Comparison of ENCODE assay signal across 8 mouse cellular contexts in the genomic region with DNA sequence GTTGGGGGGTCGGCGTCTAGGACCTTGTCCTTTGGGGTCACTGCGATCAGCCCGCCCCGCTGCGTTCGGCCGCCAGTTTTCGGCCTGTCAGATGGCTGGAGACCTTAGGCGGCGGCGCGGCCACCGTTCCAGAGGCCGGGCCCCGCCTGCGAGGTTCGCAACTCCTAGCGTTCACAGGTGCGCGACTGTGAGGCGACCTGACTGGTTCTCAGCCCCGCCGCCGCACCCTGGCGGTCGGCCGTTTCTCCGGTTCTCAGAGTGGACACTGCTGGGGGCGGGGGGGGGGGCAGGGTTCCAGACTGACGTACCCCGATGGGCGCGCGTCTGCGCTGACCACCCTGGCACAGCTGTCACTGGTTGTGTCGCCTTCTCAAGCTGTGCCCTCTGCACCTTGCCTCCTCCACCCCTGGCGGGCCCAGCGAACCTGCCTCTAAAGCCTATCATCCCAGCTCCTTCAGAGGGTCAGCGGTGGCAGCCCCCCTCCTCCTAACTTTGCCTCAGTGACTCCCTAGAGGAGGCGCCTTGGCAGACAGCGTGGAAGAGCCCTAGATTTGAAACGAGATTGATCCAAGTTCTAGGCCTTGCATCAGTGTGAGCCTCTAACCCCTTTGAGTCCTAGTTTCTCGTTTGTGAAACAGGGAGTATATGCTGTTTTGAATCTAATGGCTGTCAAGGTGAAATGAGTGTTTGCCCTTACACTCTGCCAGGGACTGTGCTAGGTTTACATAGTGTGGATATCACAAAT. TPM values are rescaled to one million over a fixed set of nuclear protein-coding genes. Genes with fewer than 3 reads are reported as not detected.
DNase-seq lines count a peak whose midpoint lies in the region; ATAC-seq and TF ChIP-seq lines count a peak whose summit lies in the region.

No protein-coding gene starts in this region.

- H3K4me3 ChIP-seq in left cerebral cortex, adult 2 months: peak overlapping the region; percentile 64
- H3K4me3 ChIP-seq in heart, embryonic 15.5 days: peak overlapping the region; percentile 93

- intact Hi-C loops in left cerebral cortex, adult 2 months (cut with DNase I): loop anchor here (1.0 to 10.0 kb wide), 4 partner anchors 10 to 263 kb away; partner anchors contain the start of genes Fau, Mrpl49, Pola2 and Snx15
- intact Hi-C loops in gastrocnemius, postnatal 36 days (cut with DNase I): no loop called here

- H3K36me3 ChIP-seq in heart, embryonic 15.5 days: peaks cover 44% of the 10 kb centered on the region

- H3K4me2 ChIP-seq in heart, embryonic 15.5 days: peak overlapping the region; percentile 92

- ATAC-seq in heart, embryonic 15.5 days (replicated peaks; ENCODE audit: insufficient number of reproducible peaks, insufficient read depth, low FRiP score, low read depth): peak; percentile 12; the same call in 1 of the 2 replicates

- H3K9me3 ChIP-seq in heart, embryonic 15.5 days (replicated peaks): no peaks in the 10 kb centered on the region

- DNase-seq in left cerebral cortex, adult 2 months (ENCODE audit: extremely low spot score in 1 of 2, low spot score in 2 of 2): no peak
- no peak for DNase-seq in left cerebral cortex, adult 8-10 months (ENCODE audit: low spot score in 2 of 2)
- DNase-seq in cerebellum, adult 9-11 months: peak; percentile 73
- peak; percentile 41 for DNase-seq in lung, postnatal 36 days
- DNase-seq in urinary bladder, postnatal 10 days (ENCODE audit: low spot score): no peak
- no peak for DNase-seq in gastrocnemius, postnatal 36 days
- DNase-seq in layer of hippocampus, postnatal 36 days: no peak

- peak overlapping the region; percentile 84 for H3K9ac ChIP-seq in heart, embryonic 15.5 days

- 2% methylated on average over 37 of the region's 44 CpGs for WGBS in heart, embryonic 15.5 days

- peak overlapping the region; percentile 99 for H3K27ac ChIP-seq in left cerebral cortex, adult 2 months
- H3K27ac ChIP-seq in heart, embryonic 15.5 days: peak overlapping the region; percentile 98

- TF ChIP-seq CTCF in left cerebral cortex, adult 2 months (IDR thresholded peaks at IDR 0.05): no peak

- peaks cover 18% of the 10 kb centered on the region for H3K4me1 ChIP-seq in heart, embryonic 15.5 days (replicated peaks)

- no peaks in the 10 kb centered on the region for H3K27me3 ChIP-seq in heart, embryonic 15.5 days

RNA-seq across cellular contexts. Expression of gene Syvn1, which starts 0.9 kb away (rescaled TPM):
- total RNA-seq in left cerebral cortex, adult 2 months (2021): 10 to 100 TPM; 45.7 to 45.8 TPM
- total RNA-seq in left cerebral cortex, adult 8-10 months (2022): 10 to 100 TPM; 35.7 to 40.3 (median 37.6) TPM
- polyA plus RNA-seq in heart, embryonic 15.5 days (2015; fragmentation: Nextera tagmentation; extraction: Ambion mirVana): 14.5 and 19.2 TPM in 2 replicates
- total RNA-seq in gastrocnemius, postnatal 36 days (2021): 10 to 100 TPM; 14.4 to 15.8 TPM
- total RNA-seq in layer of hippocampus, postnatal 36 days (2021): 10 to 100 TPM; 46.4 to 52.3 TPM

RNA-seq across cellular contexts. Expression of gene Mrpl49, which starts 10.3 kb away (rescaled TPM):
- total RNA-seq in left cerebral cortex, adult 2 months (2021): 10 to 100 TPM; 40.9 to 41.3 TPM
- 10 to 100 TPM; 42.7 to 55.2 (median 44.9) TPM for total RNA-seq in left cerebral cortex, adult 8-10 months (2022)
- polyA plus RNA-seq in heart, embryonic 15.5 days (2015; fragmentation: Nextera tagmentation; extraction: Ambion mirVana): 54.5 and 55.3 TPM in 2 replicates
- 10 to 100 TPM; 25.8 TPM for total RNA-seq in gastrocnemius, postnatal 36 days (2021)
- total RNA-seq in layer of hippocampus, postnatal 36 days (2021): 10 to 100 TPM; 46.8 to 47.9 TPM

RNA-seq across cellular contexts. Expression of gene Fau, which starts 10.3 kb away (rescaled TPM):
- 100 to 1,000 TPM; 663 to 678 TPM for total RNA-seq in left cerebral cortex, adult 2 months (2021)
- total RNA-seq in left cerebral cortex, adult 8-10 months (2022): 100 to 1,000 TPM; 737 to 869 (median 805) TPM
- polyA plus RNA-seq in heart, embryonic 15.5 days (2015; fragmentation: Nextera tagmentation; extraction: Ambion mirVana): 434 and 453 TPM in 2 replicates
- 100 to 1,000 TPM; 333 to 400 TPM for total RNA-seq in gastrocnemius, postnatal 36 days (2021)
- 100 to 1,000 TPM; 676 to 701 TPM for total RNA-seq in layer of hippocampus, postnatal 36 days (2021)

RNA-seq across cellular contexts. Expression of gene Znhit2, which starts 13.7 kb away (rescaled TPM):
- total RNA-seq in left cerebral cortex, adult 2 months (2021): 10 to 100 TPM; 33.9 to 39.1 TPM
- 10 to 100 TPM; 33.0 to 38.8 (median 37.3) TPM for total RNA-seq in left cerebral cortex, adult 8-10 months (2022)
- polyA plus RNA-seq in heart, embryonic 15.5 days (2015; fragmentation: Nextera tagmentation; extraction: Ambion mirVana): 19.3 and 25.6 TPM in 2 replicates
- total RNA-seq in gastrocnemius, postnatal 36 days (2021): 1 to 10 TPM; 7.6 to 9.0 TPM
- total RNA-seq in layer of hippocampus, postnatal 36 days (2021): 10 to 100 TPM; 33.1 to 35.2 TPM

RNA-seq across cellular contexts. Expression of gene Tm7sf2, which starts 20.8 kb away (rescaled TPM):
- 10 to 100 TPM; 26.9 to 30.4 TPM for total RNA-seq in left cerebral cortex, adult 2 months (2021)
- 10 to 100 TPM; 18.9 to 29.9 (median 23.2) TPM for total RNA-seq in left cerebral cortex, adult 8-10 months (2022)
- polyA plus RNA-seq in heart, embryonic 15.5 days (2015; fragmentation: Nextera tagmentation; extraction: Ambion mirVana): 5.4 and 11.3 TPM in 2 replicates
- total RNA-seq in gastrocnemius, postnatal 36 days (2021): 1 to 10 TPM; 4.9 to 5.1 TPM
- total RNA-seq in layer of hippocampus, postnatal 36 days (2021): 10 to 100 TPM; 26.4 to 34.2 TPM

Comparison
In these comparisons a context has a peak if more than half of its experiments do, and no peak if none do; other contexts are left out.
1. DNase-seq: peak in cerebellum, adult 9-11 months (single experiment) and lung, postnatal 36 days (single experiment); none in left cerebral cortex, adult 2 months (0 of 2), left cerebral cortex, adult 8-10 months (0 of 2), urinary bladder, postnatal 10 days (single experiment), gastrocnemius, postnatal 36 days (0 of 2) and layer of hippocampus, postnatal 36 days (0 of 2).